Mouse (Mus musculus) midbrain, embryonic 10.5 days (tissue): ENCODE measurements around the gene Chaf1a. TPM values are rescaled to one million over a fixed set of nuclear protein-coding genes. Genes with fewer than 3 reads are reported as not detected.

Experiments
- DNase-seq: peaks from one replicate; pipeline ENCODE4 v3.0.0-alpha.2; 2017; ENCODE audit warnings: low spot score
- H3K27ac ChIP-seq: fragments of 300-500 bp; sonication (generic); replicated peaks from 2 replicates; pipeline ENCODE4 v1.5.1; 2016; ENCODE audit warnings: mild to moderate bottlenecking
- H3K27me3 ChIP-seq: fragments of 300-500 bp; sonication (generic); 2 replicates; pipeline ENCODE4 v1.6.1; 2016; ENCODE audit warnings: low read depth, mild to moderate bottlenecking; ENCODE audit not compliant: poor library complexity, severe bottlenecking
- H3K36me3 ChIP-seq: fragments of 300-500 bp; sonication (generic); 2 replicates; pipeline ENCODE4 v1.6.1; 2016; ENCODE audit warnings: mild to moderate bottlenecking, moderate library complexity
- H3K4me1 ChIP-seq: fragments of 300-500 bp; sonication (generic); 2 replicates; pipeline ENCODE4 v1.6.1; 2016
- H3K4me3 ChIP-seq: fragments of 300-500 bp; sonication (generic); 2 replicates; pipeline ENCODE4 v1.5.1; 2016; ENCODE audit warnings: mild to moderate bottlenecking, moderate library complexity
- H3K9me3 ChIP-seq: fragments of 300-500 bp; sonication (generic); replicated peaks from 2 replicates; pipeline ENCODE4 v1.6.1; 2016; ENCODE audit warnings: mild to moderate bottlenecking
- WGBS: fragments of 180-500 bp; shearing (Covaris S2); methylation state at CpG from one replicate; pipeline ENCODE4 v1.1.7; 2016; 5-methylcytosine and 5-hydroxymethylcytosine counted together
- polyA plus RNA-seq: library from polyadenylated mRNA; unstranded; fragments of >200 nt; fragmentation: Nextera tagmentation; extraction: Ambion mirVana; gene quantifications from 2 replicates; pipeline ENCODE4 v1.2.1, GENCODE M21; 2016

Gene Chaf1a
- polyA plus RNA-seq, 1 experiment from 2014 or later: 49.3 TPM

GRCm38 (mm10) chr17:56022989-56023290 lies 17.3 kb upstream of the Chaf1a start:
- no peak overlapping the region for H3K4me3 ChIP-seq
- H3K4me1 ChIP-seq: peaks cover 14% of the 10 kb centered on the region
- peaks cover 66% of the 10 kb centered on the region for H3K36me3 ChIP-seq
- no peak for DNase-seq
- no peaks in the 10 kb centered on the region for H3K27me3 ChIP-seq
- 86% methylated on average over 4 of the region's 4 CpGs for WGBS
- 0 out of 2 replicates have a peak overlapping the region, but pooled peaks have one; percentile 38 for H3K27ac ChIP-seq
- H3K9me3 ChIP-seq: no peaks in the 10 kb centered on the region

GRCm38 (mm10) chr17:56023386-56023785 lies 16.9 kb upstream of the Chaf1a start:
- Histone ChIP-seq H3K36me3 (peaks cover 66% of the 10 kb centered on the region), H3K4me3 (no peak overlapping the region), H3K27me3 (no peaks in the 10 kb centered on the region), H3K27ac (0 out of 2 replicates have a peak overlapping the region, but pooled peaks have one; percentile 38), H3K4me1 (peaks cover 14% of the 10 kb centered on the region), H3K9me3 (no peaks in the 10 kb centered on the region)
- 90% methylated on average over 5 of the region's 5 CpGs for WGBS
- no peak for DNase-seq

GRCm38 (mm10) chr17:56024476-56024875 lies 15.8 kb upstream of the Chaf1a start:
- DNase-seq: no peak
- Histone ChIP-seq H3K4me3 (no peak overlapping the region), H3K27ac (no peak overlapping the region), H3K9me3 (no peaks in the 10 kb centered on the region), H3K27me3 (no peaks in the 10 kb centered on the region), H3K36me3 (peaks cover 66% of the 10 kb centered on the region), H3K4me1 (peaks cover 17% of the 10 kb centered on the region)
- WGBS: 84% methylated on average over 2 of the region's 2 CpGs

GRCm38 (mm10) chr17:56024931-56025330 lies 15.3 kb upstream of the Chaf1a start:
- no peaks in the 10 kb centered on the region for H3K27me3 ChIP-seq
- H3K36me3 ChIP-seq: peaks cover 66% of the 10 kb centered on the region
- H3K9me3 ChIP-seq: no peaks in the 10 kb centered on the region
- peaks cover 18% of the 10 kb centered on the region for H3K4me1 ChIP-seq
- H3K4me3 ChIP-seq: no peak overlapping the region
- DNase-seq: no peak
- WGBS: 85% methylated on average over 5 of the region's 5 CpGs
- no peak overlapping the region for H3K27ac ChIP-seq

GRCm38 (mm10) chr17:56026303-56026702 lies 13.9 kb upstream of the Chaf1a start:
- Histone ChIP-seq H3K36me3 (peaks cover 69% of the 10 kb centered on the region), H3K27me3 (no peaks in the 10 kb centered on the region), H3K4me1 (peaks cover 18% of the 10 kb centered on the region), H3K27ac (no peak overlapping the region), H3K9me3 (no peaks in the 10 kb centered on the region), H3K4me3 (no peak overlapping the region)
- no peak for DNase-seq
- 97% methylated on average over 1 of the region's 1 CpGs for WGBS

GRCm38 (mm10) chr17:56026881-56027280 lies 13.4 kb upstream of the Chaf1a start:
- H3K27me3 ChIP-seq: no peaks in the 10 kb centered on the region
- no peak overlapping the region for H3K4me3 ChIP-seq
- H3K9me3 ChIP-seq: no peaks in the 10 kb centered on the region
- H3K27ac ChIP-seq: no peak overlapping the region
- peaks cover 18% of the 10 kb centered on the region for H3K4me1 ChIP-seq
- DNase-seq: no peak
- 79% methylated on average over 1 of the region's 1 CpGs for WGBS
- H3K36me3 ChIP-seq: peaks cover 73% of the 10 kb centered on the region

- WGBS: 92% methylated on average over 5 of the region's 5 CpGs
- H3K27me3 ChIP-seq: no peaks in the 10 kb centered on the region
- no peak for DNase-seq
- H3K4me1 ChIP-seq: peaks cover 16% of the 10 kb centered on the region
- H3K4me3 ChIP-seq: no peak overlapping the region
- H3K36me3 ChIP-seq: peaks cover 79% of the 10 kb centered on the region
- H3K27ac ChIP-seq: no peak overlapping the region
- H3K9me3 ChIP-seq: no peaks in the 10 kb centered on the region
These were observed 12.3 kb upstream of the Chaf1a start for GRCm38 (mm10) chr17:56027801-56028441.

- no peak overlapping the region for H3K27ac ChIP-seq
- no peak for DNase-seq
- H3K4me1 ChIP-seq: peaks cover 23% of the 10 kb centered on the region
- no peaks in the 10 kb centered on the region for H3K9me3 ChIP-seq
- 91% methylated on average over 9 of the region's 9 CpGs for WGBS
- no peak overlapping the region for H3K4me3 ChIP-seq
- peaks cover 85% of the 10 kb centered on the region for H3K36me3 ChIP-seq
- H3K27me3 ChIP-seq: no peaks in the 10 kb centered on the region
These were observed 9.9 kb upstream of the Chaf1a start for GRCm38 (mm10) chr17:56030238-56030870.

- WGBS: 84% methylated on average over 5 of the region's 5 CpGs
- no peaks in the 10 kb centered on the region for H3K27me3 ChIP-seq
- H3K27ac ChIP-seq: no peak overlapping the region
- peaks cover 83% of the 10 kb centered on the region for H3K36me3 ChIP-seq
- DNase-seq: no peak
- no peak overlapping the region for H3K4me3 ChIP-seq
- peaks cover 27% of the 10 kb centered on the region for H3K4me1 ChIP-seq
- H3K9me3 ChIP-seq: no peaks in the 10 kb centered on the region
These were observed 9.3 kb upstream of the Chaf1a start for GRCm38 (mm10) chr17:56030919-56031318.

GRCm38 (mm10) chr17:56031431-56031830 lies 8.8 kb upstream of the Chaf1a start:
- Histone ChIP-seq H3K4me1 (peaks cover 27% of the 10 kb centered on the region), H3K27ac (no peak overlapping the region), H3K4me3 (no peak overlapping the region), H3K36me3 (peaks cover 81% of the 10 kb centered on the region), H3K27me3 (no peaks in the 10 kb centered on the region), H3K9me3 (no peaks in the 10 kb centered on the region)
- 93% methylated on average over 7 of the region's 7 CpGs for WGBS
- no peak for DNase-seq

- no peak overlapping the region for H3K27ac ChIP-seq
- no peak overlapping the region for H3K4me3 ChIP-seq
- H3K36me3 ChIP-seq: peaks cover 74% of the 10 kb centered on the region
- H3K9me3 ChIP-seq: no peaks in the 10 kb centered on the region
- WGBS: 83% methylated on average over 6 of the region's 6 CpGs
- DNase-seq: no peak
- peaks cover 27% of the 10 kb centered on the region for H3K4me1 ChIP-seq
- no peaks in the 10 kb centered on the region for H3K27me3 ChIP-seq
These were observed 8.0 kb upstream of the Chaf1a start for GRCm38 (mm10) chr17:56032127-56032733.

- WGBS: 91% methylated on average over 7 of the region's 7 CpGs
- peaks cover 27% of the 10 kb centered on the region for H3K4me1 ChIP-seq
- peaks cover 68% of the 10 kb centered on the region for H3K36me3 ChIP-seq
These were observed 7.4 kb upstream of the Chaf1a start for GRCm38 (mm10) chr17:56032831-56033230.

GRCm38 (mm10) chr17:56034040-56034725 lies 6.1 kb upstream of the Chaf1a start:
- WGBS: 91% methylated on average over 7 of the region's 7 CpGs
- no peaks in the 10 kb centered on the region for H3K9me3 ChIP-seq
- peaks cover 27% of the 10 kb centered on the region for H3K4me1 ChIP-seq
- peaks cover 54% of the 10 kb centered on the region for H3K36me3 ChIP-seq
- DNase-seq: no peak
- no peak overlapping the region for H3K27ac ChIP-seq
- peak overlapping the region; percentile 90; the same call in 1 of the 2 replicates for H3K4me3 ChIP-seq
- no peaks in the 10 kb centered on the region for H3K27me3 ChIP-seq

More at GRCm38 (mm10) chr17:56032831-56033230, 7.4 kb upstream of the Chaf1a start:
- Histone ChIP-seq H3K9me3 (no peaks in the 10 kb centered on the region), H3K27ac (no peak overlapping the region), H3K4me3 (no peak overlapping the region), H3K27me3 (no peaks in the 10 kb centered on the region)
- DNase-seq: no peak
